Mouse (Mus musculus) cerebellum, postnatal 14 days (tissue): Measurements from ENCODE around the gene Olfr1465.

Experiments
- DNase-seq, 2 experiments: peaks; one replicate each; pipeline ENCODE4 v3.0.0; 2021; ENCODE audit warnings: mixed read lengths in 2 of 2

The Olfr1465 gene

DNA sequence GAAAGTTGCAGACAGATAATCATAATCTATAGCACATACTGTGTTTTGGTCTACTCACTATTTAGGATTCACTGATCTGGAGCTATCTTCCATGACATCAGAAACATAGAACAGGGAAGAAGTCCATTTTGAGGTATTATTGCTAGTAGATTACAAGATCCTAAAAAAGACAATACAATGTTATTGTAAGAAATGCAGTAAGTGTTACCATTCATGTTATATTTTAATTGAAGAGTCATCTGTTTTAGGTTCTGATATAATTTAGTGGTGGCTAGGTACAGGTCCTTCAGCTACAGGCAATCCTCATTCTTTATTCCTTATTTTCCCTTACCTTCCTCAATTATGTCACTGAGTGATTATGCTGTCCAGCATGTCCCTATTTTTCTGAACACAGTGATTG, at the start of gene Olfr1465:
TSS of gene Olfr1465 (minus strand) at position 101 of the 400 bp plus-strand sequence.
- no peak for DNase-seq

DNA sequence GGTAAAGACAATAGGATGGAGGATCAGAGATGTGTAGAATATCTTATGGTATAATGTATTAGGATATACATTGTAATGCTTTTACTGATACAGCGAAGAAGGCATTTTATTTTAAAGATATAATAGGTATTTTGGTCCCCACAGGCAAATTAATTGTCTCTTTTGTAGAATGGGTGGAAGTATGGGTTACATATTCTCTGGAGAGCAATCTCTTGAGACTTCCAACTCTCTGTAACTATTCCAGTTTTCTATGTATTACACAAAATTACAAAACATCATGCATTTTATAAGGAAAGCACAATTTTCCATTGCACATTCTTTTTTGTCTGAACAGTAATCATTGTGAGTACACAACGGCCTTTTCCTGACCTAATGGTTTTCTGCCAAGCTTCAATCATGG, 46.6 kb upstream of the Olfr1465 start, which contains the start of gene Olfr1467:
TSS of gene Olfr1467 (plus strand) at position 301 of the 400 bp plus-strand sequence.
- DNase-seq = no peak

DNA sequence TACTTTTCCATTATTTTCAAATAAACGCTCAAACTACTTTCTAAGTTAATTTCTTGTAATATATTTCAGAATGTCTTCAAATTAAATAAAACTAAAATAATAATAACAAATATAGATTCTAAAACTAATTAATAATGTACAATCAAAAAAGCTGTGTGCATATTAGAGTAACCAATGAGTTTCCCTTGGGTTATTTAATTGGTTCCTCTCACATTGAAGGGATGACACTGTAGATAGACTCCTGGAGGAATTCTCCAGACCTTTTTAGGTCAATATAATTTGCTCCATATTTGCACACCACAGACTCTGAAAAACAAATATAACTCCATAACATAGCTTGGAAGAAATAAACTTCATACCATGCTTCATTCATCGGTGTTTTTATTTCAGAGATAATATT, 23.2 kb upstream of the Olfr1465 start, which contains the start of gene Olfr1466:
TSS of gene Olfr1466 (plus strand) at position 301 of the 400 bp plus-strand sequence.
- DNase-seq = no peak
